Mouse (Mus musculus) NIH3T3 (cell line): Measurements from ENCODE around the gene Ppp1cc.

ENCODE experiments used
- DNase-seq: peaks from one replicate; pipeline ENCODE4 v3.0.0-alpha.2; 2012; ENCODE audit warnings: low read depth

Ppp1cc gene

DNA sequence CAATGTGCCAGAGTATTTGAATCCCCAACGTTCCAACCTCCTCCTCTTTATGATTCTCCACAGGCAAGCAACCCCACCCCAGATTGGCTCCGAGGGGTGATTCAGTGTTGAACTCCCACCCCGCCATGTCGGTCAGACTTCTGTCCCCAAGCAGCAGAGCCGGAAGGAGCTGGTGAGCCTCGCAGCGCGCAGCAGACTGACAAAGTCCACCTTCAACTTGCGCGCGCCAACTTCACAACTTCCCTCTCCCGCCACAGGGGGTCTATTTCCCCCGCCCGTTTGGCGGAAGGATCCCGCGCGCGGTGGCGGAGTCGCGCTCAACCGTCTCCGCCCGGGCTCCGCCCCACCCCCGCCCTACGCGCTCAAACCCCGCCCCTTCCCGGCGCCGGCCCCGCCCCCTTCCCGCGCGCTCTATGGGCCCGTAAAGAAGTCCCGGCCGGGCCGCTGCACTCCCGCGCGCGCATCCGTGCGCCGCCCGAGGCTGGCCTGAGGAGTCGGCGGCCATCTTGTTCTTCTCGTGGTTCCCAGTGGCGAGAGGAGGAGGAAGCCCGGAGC, at the start of gene Ppp1cc:
TSS of gene Ppp1cc (plus strand) at position 452 of the 555 bp plus-strand sequence.
- peak; percentile 96 for DNase-seq

DNA sequence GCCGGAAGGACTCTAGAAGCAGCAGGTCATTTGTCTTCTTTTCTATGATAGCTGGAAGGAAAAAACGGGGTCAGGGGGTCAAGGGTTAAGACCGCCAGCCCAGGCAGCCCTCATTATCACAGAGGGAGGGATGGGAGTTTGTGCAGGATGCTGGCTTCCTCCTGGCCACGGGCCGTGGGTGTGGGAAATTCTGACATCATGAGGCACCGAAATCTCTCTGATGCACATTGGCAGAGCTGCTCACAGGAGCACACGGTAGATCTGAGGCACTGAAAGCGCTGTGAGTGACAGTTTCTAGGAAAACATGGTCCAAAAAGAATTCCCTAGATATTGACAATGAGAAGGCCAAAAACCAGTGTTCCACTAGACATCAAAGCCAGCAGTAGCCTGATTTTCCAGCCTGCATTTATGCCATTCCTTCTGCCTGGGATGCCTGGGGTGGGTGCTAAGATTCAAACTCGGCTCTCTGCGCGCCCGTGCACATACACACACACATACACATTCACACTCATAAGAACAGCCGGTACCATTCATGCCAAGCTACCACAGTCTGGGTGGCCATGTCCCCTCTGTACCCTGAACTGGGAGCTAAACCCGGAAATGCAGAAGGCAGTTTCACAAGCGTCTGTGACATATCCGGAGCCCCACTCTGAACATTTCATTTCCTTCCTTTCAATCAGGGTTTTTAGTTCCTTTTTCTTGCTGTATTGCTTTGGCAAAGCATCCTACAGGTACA, 48.6 kb upstream of the Ppp1cc start:
- DNase-seq = no peak

DNA sequence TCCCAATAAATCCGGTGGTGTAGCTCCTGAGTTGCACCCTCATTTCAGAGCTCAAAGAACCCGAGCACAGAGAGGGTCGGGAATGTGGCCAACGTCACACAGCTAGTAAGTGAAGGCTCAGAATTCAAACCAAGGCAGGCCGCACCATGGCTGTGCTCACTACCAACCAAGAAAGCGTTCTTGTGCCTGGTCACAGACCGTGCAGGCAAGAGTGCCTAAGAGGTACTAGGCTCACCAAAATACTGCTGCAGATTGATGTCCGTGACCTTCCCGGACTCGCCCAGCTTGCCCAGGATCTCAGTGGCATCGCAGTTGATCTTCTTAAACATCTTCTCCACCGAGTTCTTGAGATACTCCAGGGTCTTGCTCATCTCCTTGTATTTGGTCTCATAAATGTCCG, 47.5 kb upstream of the Ppp1cc start:
- DNase-seq = no peak

DNA sequence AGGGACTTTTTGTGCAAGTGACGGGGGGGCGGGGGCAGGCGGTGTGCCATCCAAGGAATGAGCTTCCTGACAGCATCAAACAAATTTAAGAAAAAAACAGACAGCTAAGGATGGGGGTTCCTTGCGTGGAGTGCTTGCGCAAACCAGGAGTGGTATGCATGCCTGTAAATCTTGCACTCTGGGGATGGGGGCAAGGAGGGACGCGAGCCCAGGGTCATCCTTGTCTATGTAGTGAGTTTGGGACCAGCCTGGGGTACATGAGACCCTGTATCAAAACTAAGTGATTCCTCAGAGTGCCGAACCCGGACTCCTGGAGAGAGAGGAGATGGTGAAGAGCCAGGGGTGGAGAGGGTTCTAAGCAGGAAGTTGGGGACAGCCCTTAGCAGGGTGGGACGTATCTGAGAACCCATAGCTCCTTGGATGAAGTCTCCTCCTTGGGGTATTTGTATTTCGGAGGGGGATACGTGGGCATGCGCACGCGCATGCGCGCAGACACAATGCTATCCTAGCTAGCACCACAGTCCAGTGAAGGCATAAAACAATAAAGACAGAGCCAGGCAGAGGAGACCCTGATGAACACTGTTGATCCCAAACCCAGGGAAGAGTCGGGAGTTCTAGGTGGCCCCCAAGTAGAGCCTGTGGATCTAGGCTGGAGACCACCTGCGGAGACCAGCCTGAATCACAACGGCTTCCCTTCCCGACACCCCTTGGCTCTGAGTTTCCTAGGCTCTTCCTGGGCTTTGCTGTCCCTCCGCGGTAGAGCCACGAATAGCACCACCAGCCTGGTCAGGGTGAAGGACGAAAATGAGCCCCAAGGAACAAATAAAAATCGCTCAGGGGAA, 46.8 kb upstream of the Ppp1cc start:
- DNase-seq = no peak

DNA sequence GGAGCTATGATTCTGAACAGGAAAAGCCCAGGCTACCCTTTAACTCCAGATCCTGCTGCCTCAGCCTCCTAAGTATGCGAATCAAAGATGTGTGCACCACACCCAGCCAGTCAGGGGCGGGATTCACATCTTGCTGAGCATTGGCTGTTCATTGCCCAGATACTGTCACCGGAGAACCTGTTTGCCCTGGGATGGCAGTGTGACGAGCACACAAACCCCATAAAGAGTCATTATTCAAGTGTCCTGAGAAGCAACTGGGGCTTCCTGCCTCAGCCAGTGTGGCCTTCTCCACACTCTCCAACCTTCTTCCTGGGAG, 46.2 kb upstream of the Ppp1cc start:
- no peak for DNase-seq

DNA sequence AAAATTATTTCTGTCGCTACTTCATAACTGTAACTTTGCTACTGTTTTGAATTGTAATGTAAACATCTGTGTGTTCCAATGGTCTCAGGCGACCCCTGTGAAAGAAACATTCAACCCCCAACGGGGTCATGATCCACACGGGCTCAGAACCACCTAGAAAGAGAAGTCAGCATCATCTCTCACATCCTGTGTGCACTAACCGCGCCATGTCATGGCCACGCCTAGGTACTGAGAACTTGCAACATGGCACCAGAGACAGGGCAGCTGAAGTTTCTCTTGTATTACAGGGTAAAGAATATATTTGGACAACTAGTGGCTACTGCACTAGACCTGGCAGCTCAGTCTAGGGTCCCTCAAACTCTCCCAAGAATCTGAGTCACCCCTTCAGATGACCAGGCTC, 44.6 kb upstream of the Ppp1cc start:
- DNase-seq = no peak

DNA sequence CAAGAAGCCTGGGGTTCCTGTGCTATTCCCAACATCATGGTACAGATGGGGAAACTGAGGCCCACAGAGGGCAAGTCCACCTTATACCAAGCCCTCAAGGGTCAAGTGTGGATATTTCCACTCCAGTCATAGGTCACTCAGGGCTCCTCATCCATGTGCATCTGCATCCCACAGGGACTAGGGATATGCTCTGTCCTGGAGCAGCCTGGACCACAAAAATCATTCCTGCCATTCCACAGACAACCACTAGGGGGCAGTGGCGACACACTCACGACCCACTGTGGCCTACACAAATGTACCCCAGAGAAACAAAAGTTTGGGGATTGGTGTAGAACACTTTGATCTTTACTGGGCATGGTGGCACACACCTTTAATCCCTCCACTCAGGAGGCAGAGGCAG, 43.9 kb upstream of the Ppp1cc start:
- peak; percentile 76 for DNase-seq

DNA sequence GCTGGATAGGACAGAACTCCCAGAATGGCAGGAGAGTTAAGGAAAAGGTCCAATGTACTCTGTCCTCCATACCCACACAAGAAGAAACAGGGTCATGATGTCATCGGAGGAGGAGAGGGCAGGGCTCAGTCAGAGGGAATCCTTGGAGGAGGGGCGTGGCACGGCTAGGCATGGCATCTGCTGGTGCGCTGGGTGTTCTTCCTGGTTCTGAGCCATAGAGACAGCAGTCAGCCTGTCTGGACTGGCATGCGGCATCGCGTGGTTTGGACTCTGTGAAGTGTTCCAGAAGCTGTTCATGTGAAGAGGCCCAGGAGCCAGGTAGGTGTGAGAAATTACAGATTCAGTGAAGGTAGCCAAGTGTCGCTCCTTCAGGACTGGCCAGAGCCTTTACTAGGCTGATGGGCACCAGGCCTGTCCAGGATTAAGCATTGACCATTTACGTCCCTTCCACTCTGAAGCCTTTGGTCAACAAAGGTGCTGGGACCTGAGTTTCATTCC, 42.8 kb upstream of the Ppp1cc start:
- DNase-seq = no peak

DNA sequence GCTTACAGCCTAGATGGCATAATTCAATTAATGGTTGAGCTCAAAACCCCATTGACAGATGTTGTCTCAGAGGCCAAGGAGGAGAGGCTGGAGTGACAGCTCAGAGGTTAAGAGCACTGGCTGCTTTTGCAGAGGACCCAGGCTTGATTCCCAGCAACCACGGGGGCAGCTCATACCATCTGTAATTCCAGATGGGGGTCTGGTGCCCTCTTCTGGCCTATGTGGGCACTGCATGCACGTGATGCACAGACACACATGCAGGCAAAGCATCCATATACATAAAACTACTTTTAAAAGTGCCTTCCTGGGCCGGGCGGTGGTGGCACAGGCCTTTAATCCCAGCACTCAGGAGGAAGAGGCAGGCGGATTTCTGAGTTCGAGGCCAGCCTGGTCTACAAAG, 41.8 kb upstream of the Ppp1cc start:
- peak; percentile 23 for DNase-seq

DNA sequence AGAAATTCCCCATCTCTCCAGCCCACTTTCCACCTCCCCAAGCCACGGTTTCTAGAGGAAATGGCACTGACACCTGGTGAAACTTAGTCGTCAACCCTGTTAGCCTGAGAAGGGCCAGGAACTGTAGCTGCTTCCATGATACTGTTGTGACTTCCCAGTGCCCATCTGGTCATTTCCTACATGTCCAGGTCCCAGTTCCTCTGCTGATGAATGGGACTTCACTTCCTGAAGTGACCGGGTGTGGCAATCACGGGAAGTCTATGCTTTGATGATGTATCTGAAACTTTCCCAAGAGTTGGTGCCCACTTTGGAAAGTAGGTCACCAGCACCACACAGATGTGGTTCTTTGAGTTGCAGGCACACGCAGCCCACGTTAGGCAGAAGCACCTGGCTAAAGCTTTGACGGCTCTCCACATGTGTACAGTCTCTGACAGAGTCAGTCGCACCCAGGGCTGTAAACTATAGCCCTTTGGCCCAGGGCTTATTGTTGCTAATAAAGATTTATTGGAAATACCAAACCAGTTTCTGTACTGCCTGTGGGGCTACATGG, 32.8 kb upstream of the Ppp1cc start:
- DNase-seq = no peak

DNA sequence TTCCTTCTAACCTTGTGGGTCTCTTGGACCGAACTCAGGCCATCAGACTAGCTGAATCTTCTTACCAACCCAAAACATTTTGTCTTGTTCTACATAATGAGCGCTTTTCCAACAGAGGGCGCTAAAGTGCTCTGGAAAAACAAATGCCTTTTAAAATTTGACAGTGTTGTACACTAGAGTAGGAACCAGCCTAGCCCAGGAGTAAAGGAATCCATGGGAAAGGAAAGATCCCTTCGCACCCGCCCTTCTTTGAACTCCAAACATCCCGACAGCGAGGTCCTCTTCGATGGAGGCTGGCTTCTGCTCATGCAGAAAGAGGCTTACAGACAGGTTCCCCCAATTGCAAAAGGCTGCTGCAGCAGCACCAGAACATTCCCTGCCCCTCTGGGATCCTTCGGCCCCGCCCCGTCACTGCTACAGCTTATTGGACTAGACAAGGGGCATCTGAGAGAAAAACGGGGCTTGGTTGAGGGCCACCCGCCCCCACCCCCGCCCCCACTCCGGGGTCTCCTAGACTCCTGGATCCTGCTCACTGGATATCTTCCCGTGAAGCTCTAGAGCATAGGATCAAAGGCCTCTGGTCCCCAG, 28.9 kb upstream of the Ppp1cc start:
- peak; percentile 93 for DNase-seq

DNA sequence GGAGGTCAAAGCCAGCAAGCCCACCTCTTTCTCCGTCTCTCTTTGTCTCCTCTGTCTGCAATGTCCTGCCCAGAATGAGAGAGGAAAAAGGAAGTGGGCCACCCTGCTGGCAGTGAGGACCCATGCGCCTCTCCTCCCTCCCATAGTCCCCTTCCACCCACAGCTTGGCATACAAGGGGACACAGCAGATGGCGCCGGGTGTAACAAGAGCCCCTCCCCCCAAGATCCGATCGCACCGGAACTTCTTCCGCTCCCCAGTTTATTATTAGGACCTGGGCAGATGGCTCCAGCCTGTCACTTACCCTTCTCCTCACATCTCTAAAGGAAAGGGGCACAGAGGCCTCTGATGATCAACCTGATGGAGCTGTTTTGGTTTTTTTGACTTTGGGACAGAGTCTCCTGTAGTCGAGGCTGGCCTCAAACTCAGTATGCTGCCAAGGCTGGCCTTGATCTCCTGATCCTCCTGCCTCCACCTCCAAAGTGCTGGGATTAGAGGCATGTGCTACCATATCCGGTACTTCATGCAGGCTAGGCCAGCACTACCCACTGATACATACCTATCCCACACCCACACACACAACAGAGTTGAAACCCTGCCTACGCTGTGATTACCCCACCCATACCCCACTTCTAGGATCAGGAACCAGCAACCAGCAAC, 27.6 kb upstream of the Ppp1cc start:
- no peak for DNase-seq

DNA sequence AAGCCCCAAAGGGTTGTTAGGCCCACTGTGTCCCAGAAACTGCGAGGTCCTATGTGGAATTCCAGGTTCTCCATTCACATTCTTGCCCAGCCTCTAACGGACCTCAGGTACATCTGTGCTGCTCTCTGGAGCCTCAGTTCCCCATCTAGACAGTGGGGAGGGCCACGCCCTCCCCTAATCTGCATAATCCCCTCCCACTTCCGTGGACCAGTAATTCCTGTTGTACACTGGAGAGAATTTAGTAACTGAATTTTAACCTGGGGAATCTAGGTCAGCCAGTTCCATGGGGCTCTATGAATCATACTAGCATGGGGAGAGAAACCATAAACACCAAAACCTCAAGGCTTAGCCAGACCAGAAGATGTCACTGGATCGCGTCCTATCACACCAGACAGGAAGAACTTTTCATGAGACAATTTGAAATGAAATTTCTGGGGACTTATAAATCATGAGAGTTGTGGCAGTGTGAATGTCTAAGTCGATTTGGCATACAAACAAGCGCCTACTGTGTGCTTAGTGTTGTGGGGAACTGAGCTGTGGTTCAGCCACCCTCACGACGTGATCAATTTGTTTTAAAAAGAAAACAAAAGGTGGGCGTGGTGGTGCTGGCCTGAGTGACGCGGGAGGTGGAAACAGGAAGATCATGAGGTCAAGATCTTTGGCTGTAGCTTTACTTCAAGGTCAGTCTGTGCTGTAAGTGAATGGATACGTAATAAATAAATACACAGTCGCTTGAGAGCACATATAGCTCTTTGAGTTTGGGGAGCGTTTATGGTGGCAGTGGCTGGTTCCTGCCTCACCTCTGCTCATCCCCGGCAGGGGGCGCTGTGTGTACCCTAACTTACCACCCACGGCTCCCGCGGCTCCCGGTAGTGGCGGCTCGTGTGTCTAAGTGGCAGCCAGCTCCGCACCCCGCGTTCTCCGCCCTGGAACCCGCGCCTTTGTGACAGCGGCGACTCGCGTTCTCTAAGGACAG, 26.7 kb upstream of the Ppp1cc start:
- peak; percentile 88 for DNase-seq

DNA sequence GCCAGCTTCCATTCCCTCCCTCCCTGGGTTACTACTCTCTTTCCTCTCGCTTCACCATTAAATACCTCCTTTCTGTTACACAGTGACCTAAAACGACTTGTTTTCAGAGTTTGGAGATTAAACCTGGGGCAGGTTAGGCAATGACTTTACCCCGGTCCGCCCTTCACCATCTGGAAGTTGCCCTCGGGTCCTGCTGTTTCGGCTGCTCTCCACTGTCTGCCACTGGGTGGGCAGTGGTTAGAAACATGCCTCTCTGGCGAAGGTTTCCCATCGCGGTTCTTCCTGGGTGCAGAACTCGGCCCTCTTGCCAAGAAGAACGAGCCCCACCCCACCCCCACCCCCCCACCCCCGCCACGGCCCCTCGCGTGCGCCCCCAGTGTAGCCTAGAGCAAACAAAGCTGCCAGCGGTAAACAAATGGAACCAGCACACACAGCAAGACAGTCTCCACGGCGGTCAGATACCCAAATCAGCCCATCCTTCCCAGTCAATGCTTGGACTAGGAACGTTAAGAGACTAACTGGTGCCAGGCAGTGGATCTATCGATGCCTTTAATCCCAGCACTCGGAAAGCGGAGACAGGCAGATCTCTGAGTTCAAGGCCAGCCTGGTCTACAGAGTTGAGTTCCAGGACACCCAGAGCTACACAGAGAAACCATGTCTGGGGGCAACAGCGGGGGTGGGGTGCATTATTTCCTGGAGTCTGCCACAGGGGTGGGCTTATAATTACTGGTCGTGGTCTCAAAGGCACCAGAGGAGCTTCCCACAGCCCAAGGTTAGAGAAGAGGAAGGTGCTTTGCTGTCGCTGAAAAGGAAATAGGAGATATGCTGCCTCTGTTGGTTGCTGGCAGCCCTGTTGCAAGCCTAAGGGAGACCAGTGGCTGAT, 25.7 kb upstream of the Ppp1cc start:
- DNase-seq = no peak

DNA sequence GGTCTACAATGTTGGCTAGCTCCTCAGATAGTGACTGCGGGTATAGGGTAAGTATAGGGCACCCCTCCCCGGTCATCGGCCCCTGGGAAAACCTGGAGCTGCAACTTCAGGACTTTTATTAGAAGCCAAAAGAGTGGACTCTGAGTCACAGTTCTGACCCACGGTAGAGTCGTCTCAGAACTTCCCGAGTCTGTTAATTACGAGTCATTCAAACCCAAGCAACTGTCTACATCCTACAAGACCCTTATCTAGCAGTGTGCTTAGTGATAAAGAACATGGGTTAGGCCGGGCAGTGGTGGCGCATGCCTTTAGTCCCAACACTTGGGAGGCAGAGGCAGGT, 25.1 kb upstream of the Ppp1cc start:
- DNase-seq = no peak

DNA sequence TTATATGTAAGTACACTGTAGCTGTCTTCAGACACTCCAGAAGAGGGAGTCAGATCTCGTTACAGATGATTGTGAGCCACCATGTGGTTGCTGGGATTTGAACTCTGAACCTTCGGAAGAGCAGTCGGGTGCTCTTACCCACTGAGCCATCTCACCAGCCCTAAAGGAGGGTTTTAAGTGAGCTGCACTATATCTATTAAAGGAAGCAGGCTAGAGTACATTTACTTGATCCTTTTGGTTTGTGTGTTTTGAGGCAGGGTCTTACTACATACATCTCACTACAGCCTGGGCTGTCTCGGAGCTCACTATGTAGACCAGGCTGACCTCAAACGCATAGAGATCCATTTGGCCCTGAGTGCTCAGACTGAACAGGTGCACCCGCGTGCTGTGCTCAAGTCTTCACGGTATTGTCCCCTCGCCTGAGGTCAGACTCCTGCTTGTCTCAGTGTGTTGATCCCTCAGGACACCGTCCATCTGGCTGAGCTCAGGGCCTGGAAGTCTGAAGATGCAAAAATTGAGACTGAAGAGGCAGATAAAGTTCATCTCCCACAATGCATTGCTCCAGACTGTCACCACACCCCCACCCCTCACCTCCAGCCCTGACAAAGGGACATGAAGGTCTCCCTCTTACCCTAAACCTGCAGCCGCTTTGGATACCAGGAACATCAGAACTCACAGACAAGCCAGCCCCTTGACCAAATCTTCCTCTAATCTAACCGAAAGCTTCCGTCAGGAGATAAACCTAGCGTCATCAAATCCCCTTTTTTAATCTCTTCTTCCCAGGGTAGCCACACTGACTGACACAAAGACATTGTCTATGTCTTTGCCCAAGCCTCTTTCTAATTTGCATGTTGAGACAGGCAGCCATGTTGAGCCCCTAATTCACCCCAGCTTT, 23.4 kb upstream of the Ppp1cc start:
- no peak for DNase-seq

DNA sequence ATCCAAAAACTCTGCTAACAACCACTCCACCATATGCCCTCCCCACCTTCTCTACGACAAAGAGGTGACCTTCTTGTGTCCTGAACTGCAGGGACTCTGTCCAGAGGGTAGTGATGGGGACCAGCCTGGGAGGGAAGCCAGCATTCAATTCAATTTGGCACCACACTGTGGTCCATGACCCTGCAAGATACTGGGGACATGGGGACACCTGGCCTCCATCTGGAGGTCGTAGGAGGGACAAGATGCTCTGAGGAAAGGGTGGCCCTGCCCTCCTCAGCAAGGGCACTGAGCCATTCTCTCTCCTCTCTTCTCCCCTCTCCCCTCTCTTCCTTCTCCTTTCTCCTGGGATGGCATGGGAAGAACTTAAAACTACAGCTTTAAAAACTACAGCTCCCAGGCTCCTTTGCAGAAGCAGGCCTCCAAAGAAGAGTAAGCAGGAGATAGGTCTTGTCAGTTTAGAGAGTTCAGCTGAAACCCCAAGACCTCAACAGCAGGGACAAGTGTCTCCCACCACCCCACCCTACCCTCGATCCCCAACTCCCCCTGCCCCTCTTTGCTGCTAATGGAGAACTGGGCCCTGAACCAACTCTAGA, 22.7 kb upstream of the Ppp1cc start:
- DNase-seq = no peak
